Mouse (Mus musculus) forebrain, embryonic 11.5 days (tissue): ENCODE measurements around the gene Elk4. TPM values are rescaled to one million over a fixed set of nuclear protein-coding genes. Genes with fewer than 3 reads are reported as not detected.

ENCODE experiments used
- ATAC-seq: fragments of 200-750 bp; cut with Nextera tagmentation; replicated peaks from 2 replicates; pipeline ENCODE4 v1.8.0; 2017; ENCODE audit warnings: moderate TSS enrichment; ENCODE audit not compliant: low FRiP score
- DNase-seq: peaks from one replicate; pipeline ENCODE4 v3.0.0-alpha.2; 2017; ENCODE audit warnings: low spot score
- H3K27ac ChIP-seq: fragments of 300-500 bp; sonication (generic); 2 replicates; pipeline ENCODE4 v1.5.1; 2014; ENCODE audit warnings: low read depth, low read length
- H3K27me3 ChIP-seq: fragments of 300-500 bp; sonication (generic); 2 replicates; pipeline ENCODE4 v1.6.1; 2014; ENCODE audit warnings: mild to moderate bottlenecking, low read length, mixed read lengths; ENCODE audit not compliant: control insufficient read depth, insufficient read depth
- H3K36me3 ChIP-seq: fragments of 300-500 bp; sonication (generic); 2 replicates; pipeline ENCODE4 v1.6.1; 2014; ENCODE audit warnings: mild to moderate bottlenecking, low read length, moderate library complexity, mixed read lengths; ENCODE audit not compliant: control insufficient read depth, insufficient read depth
- H3K4me1 ChIP-seq: fragments of 300-500 bp; sonication (generic); replicated peaks from 2 replicates; pipeline ENCODE4 v1.6.1; 2014; ENCODE audit warnings: low read length, mixed read lengths; ENCODE audit not compliant: control insufficient read depth, insufficient read depth
- H3K4me2 ChIP-seq: fragments of 300-500 bp; sonication (generic); 2 replicates; pipeline ENCODE4 v1.6.1; 2014; ENCODE audit warnings: low read depth, mild to moderate bottlenecking, low read length, moderate library complexity, mixed read lengths; ENCODE audit not compliant: severe bottlenecking
- H3K4me3 ChIP-seq: fragments of 300-500 bp; sonication (generic); 2 replicates; pipeline ENCODE4 v1.5.1; 2014; ENCODE audit warnings: low read depth, low read length
- H3K9ac ChIP-seq: fragments of 300-500 bp; sonication (generic); 2 replicates; pipeline ENCODE4 v1.6.1; 2014; ENCODE audit warnings: low read length
- H3K9me3 ChIP-seq: fragments of 300-500 bp; sonication (generic); 2 replicates; pipeline ENCODE4 v1.6.1; 2016; ENCODE audit warnings: low read length, mixed read lengths; ENCODE audit not compliant: control insufficient read depth
- WGBS: fragments of 180-500 bp; shearing (Covaris S2); extraction: QIAGEN DNeasy Blood & Tissue Kit; methylation state at CpG from one replicate; pipeline ENCODE4 v1.1.7; 2014; 5-methylcytosine and 5-hydroxymethylcytosine counted together
- polyA plus RNA-seq: library from polyadenylated mRNA; unstranded; fragments of >200 nt; fragmentation: Nextera tagmentation; extraction: Ambion mirVana; gene quantifications from 2 replicates; pipeline ENCODE4 v1.2.1, GENCODE M21; 2014

Elk4 gene
- polyA plus RNA-seq, 1 experiment from 2014 or later = 20.3 TPM

DNA sequence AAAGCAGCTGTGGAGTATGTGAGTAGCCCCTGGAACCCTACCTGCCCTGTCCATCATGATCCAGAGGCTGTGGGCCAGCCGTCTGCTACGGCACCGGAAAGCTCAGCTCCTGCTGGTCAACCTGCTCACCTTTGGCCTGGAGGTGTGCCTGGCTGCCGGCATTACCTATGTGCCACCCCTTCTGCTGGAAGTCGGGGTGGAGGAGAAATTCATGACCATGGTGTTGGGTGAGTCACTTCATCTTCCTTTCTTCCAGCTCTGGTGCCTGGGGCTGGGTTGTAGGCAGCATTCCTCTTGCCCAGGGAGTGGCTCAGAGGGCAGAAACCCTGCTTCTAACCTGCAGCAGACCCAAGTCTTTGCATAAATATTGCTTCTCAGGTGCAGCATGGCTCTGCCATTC is 30.5 kb upstream of the Elk4 start:
- Histone ChIP-seq H3K4me1 (peaks cover 24% of the 10 kb centered on the region), H3K4me3 (no peak overlapping the region), H3K4me2 (no peak overlapping the region), H3K27me3 (no peaks in the 10 kb centered on the region), H3K9me3 (no peaks in the 10 kb centered on the region), H3K27ac (no peak overlapping the region), H3K36me3 (no peaks in the 10 kb centered on the region; the same call in 1 of the 2 replicates), H3K9ac (no peak overlapping the region)
- DNase-seq (no peak), ATAC-seq (no peak)
- 88% methylated on average over 5 of the region's 5 CpGs for WGBS

GRCm38 (mm10) chr1:131980471-131980870 is 26.9 kb upstream of the Elk4 start:
- ATAC-seq = no peak
- Histone ChIP-seq H3K4me2 (no peak overlapping the region), H3K36me3 (no peaks in the 10 kb centered on the region; the same call in 1 of the 2 replicates), H3K27ac (no peak overlapping the region), H3K27me3 (no peaks in the 10 kb centered on the region), H3K4me3 (no peak overlapping the region), H3K9ac (no peak overlapping the region), H3K9me3 (no peaks in the 10 kb centered on the region), H3K4me1 (no peaks in the 10 kb centered on the region; the same call in none of the 2 replicates)
- 24% methylated on average over 2 of the region's 2 CpGs for WGBS
- DNase-seq = no peak

GRCm38 (mm10) chr1:131981378-131982013 is 25.9 kb upstream of the Elk4 start:
- H3K9me3 ChIP-seq = no peaks in the 10 kb centered on the region
- H3K4me2 ChIP-seq = no peak overlapping the region
- WGBS = 47% methylated on average over 12 of the region's 12 CpGs
- H3K27ac ChIP-seq = no peak overlapping the region
- no peaks in the 10 kb centered on the region; the same call in 1 of the 2 replicates for H3K36me3 ChIP-seq
- peak; percentile 89 for DNase-seq
- no peaks in the 10 kb centered on the region; the same call in 1 of the 2 replicates for H3K4me1 ChIP-seq
- H3K27me3 ChIP-seq = no peaks in the 10 kb centered on the region
- no peak overlapping the region for H3K9ac ChIP-seq
- peak; percentile 75 for ATAC-seq
- H3K4me3 ChIP-seq = no peak overlapping the region

GRCm38 (mm10) chr1:131982907-131983306 is 24.5 kb upstream of the Elk4 start:
- Histone ChIP-seq H3K27ac (no peak overlapping the region), H3K4me3 (no peak overlapping the region), H3K4me2 (no peak overlapping the region), H3K9me3 (no peaks in the 10 kb centered on the region), H3K9ac (no peak overlapping the region), H3K27me3 (no peaks in the 10 kb centered on the region), H3K36me3 (no peaks in the 10 kb centered on the region; the same call in 1 of the 2 replicates), H3K4me1 (no peaks in the 10 kb centered on the region; the same call in 1 of the 2 replicates)
- WGBS = 18% methylated on average over 5 of the region's 5 CpGs
- ATAC-seq (peak; percentile 24), DNase-seq (peak; percentile 85)

DNA sequence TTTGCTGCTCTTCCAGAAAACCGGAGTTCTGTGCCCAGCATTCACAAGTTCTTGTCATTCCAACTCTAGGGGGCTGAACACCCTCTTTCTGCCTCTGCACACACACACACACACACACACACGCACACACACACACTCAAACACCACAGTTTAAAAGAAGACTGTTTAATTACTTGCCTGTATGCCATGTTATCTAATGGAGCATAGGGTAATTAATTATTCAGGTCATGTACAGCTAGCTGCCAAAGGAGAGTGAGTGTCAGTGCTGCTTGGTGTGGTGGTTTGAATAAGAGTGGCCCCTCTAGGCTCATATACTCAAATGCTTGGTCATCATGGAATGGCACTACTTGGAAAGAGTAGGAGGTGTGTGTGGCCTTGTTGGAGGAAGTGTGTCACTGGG is 23.6 kb upstream of the Elk4 start:
- Histone ChIP-seq H3K4me3 (no peak overlapping the region), H3K36me3 (no peaks in the 10 kb centered on the region; the same call in 1 of the 2 replicates), H3K4me2 (no peak overlapping the region), H3K27ac (no peak overlapping the region), H3K27me3 (no peaks in the 10 kb centered on the region), H3K4me1 (no peaks in the 10 kb centered on the region), H3K9me3 (no peaks in the 10 kb centered on the region), H3K9ac (no peak overlapping the region)
- ATAC-seq (no peak), DNase-seq (no peak)
- WGBS = 76% methylated on average over 2 of the region's 2 CpGs

GRCm38 (mm10) chr1:131987432-131987831 is 20.0 kb upstream of the Elk4 start:
- ATAC-seq (no peak), DNase-seq (no peak)
- Histone ChIP-seq H3K4me1 (no peaks in the 10 kb centered on the region), H3K36me3 (no peaks in the 10 kb centered on the region), H3K27ac (no peak overlapping the region), H3K4me3 (no peak overlapping the region), H3K9ac (no peak overlapping the region), H3K27me3 (no peaks in the 10 kb centered on the region), H3K4me2 (no peak overlapping the region), H3K9me3 (no peaks in the 10 kb centered on the region)
- 75% methylated on average over 15 of the region's 15 CpGs for WGBS

- H3K4me2 ChIP-seq = no peak overlapping the region
- no peaks in the 10 kb centered on the region for H3K4me1 ChIP-seq
- H3K9ac ChIP-seq = no peak overlapping the region
- H3K27me3 ChIP-seq = no peaks in the 10 kb centered on the region
- ATAC-seq = no peak
- H3K27ac ChIP-seq = no peak overlapping the region
- DNase-seq = no peak
- WGBS = 72% methylated on average over 4 of the region's 4 CpGs
- no peaks in the 10 kb centered on the region for H3K36me3 ChIP-seq
- no peaks in the 10 kb centered on the region for H3K9me3 ChIP-seq
- no peak overlapping the region for H3K4me3 ChIP-seq
Observed at GRCm38 (mm10) chr1:131989476-131989875, 17.9 kb upstream of the Elk4 start.

- Histone ChIP-seq H3K9ac (no peak overlapping the region), H3K4me3 (no peak overlapping the region), H3K4me2 (no peak overlapping the region), H3K27ac (no peak overlapping the region), H3K9me3 (no peaks in the 10 kb centered on the region), H3K36me3 (no peaks in the 10 kb centered on the region), H3K4me1 (no peaks in the 10 kb centered on the region), H3K27me3 (no peaks in the 10 kb centered on the region)
- ATAC-seq (no peak), DNase-seq (no peak)
- WGBS = 92% methylated on average over 9 of the region's 9 CpGs
Observed at GRCm38 (mm10) chr1:131990083-131990760, 17.2 kb upstream of the Elk4 start.
